ENCODE assay signal across 8 mouse cellular contexts in the genomic region with DNA sequence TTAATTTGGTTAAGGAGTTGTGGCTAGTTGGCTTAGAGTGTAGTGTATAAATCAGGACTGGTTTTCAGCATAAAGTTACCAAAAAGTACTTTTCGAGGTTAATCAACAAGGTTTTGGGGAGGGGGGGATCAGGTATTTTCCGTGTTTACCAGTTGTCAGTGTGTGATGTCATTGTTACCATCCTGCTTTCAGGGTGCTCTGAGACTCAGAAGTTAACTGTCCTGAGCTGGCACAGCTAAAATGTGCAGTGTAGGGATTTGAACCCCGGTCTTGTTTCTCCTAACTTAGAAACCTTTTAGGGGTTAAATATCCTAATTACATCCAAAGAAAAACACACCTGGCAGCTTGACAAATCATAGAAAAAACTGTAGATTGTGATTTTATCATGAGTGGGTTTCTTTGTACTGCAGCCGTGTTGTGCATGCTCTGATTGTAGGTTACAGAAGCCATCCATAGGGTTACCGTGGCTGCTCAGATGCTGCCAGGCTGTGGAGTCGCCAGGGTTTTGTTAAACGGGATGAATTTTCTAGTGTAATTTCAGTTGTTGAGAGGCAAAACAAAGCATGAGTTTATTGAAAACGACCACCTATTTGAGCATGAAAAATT. TPM values are rescaled to one million over a fixed set of nuclear protein-coding genes. Genes with fewer than 3 reads are reported as not detected.
DNase-seq lines count a peak whose midpoint lies in the region; ATAC-seq lines count a peak whose summit lies in the region.

No protein-coding gene starts in this region.

- no peaks in the 10 kb centered on the region for H3K27me3 ChIP-seq in neural tube, embryonic 11.5 days (ENCODE audit: control insufficient read depth, insufficient read depth, low read length)
- no peaks in the 10 kb centered on the region for H3K27me3 ChIP-seq in neural tube, embryonic 15.5 days (replicated peaks)

- peaks cover 7% of the 10 kb centered on the region for H3K36me3 ChIP-seq in neural tube, embryonic 11.5 days (ENCODE audit: control insufficient read depth, insufficient read depth, low read length)
- H3K36me3 ChIP-seq in neural tube, embryonic 15.5 days: peaks cover 13% of the 10 kb centered on the region; the same call in 1 of the 2 replicates

- no peak overlapping the region for H3K4me3 ChIP-seq in neural tube, embryonic 11.5 days (ENCODE audit: low read depth, low read length)
- H3K4me3 ChIP-seq in neural tube, embryonic 15.5 days (replicated peaks): peak overlapping the region; percentile 48

- peak; percentile 69 for DNase-seq in cerebellum, adult 9-10 months
- no peak for DNase-seq in cerebellum, adult 18-20 months
- no peak for DNase-seq in neural tube, embryonic 11.5 days (ENCODE audit: low spot score)
- no peak for DNase-seq in neural tube, embryonic 10.5 days (ENCODE audit: extremely low spot score, low spot score)
- no peak for DNase-seq in layer of hippocampus, postnatal 10 days (ENCODE audit: low spot score in 2 of 2)
- DNase-seq in left cerebral cortex, adult 9 months (ENCODE audit: low spot score in 2 of 2): no peak

- 63% methylated on average over 8 of the region's 8 CpGs for WGBS in neural tube, embryonic 11.5 days
- 35% methylated on average over 8 of the region's 8 CpGs for WGBS in neural tube, embryonic 15.5 days

- ATAC-seq in neural tube, embryonic 11.5 days (ENCODE audit: insufficient read depth, low FRiP score, low TSS enrichment): peak; percentile 56
- ATAC-seq in inflammation-experienced regulatory T-cells, adult 6 months: peak; percentile 10
- ATAC-seq in neural tube, embryonic 15.5 days (ENCODE audit: low FRiP score): peak; percentile 68

- peak overlapping the region; percentile 38; the same call in 1 of the 2 replicates for H3K9ac ChIP-seq in neural tube, embryonic 11.5 days (ENCODE audit: low read length)
- H3K9ac ChIP-seq in neural tube, embryonic 15.5 days (replicated peaks): peak overlapping the region; percentile 56

- peak overlapping the region; percentile 21 for H3K4me2 ChIP-seq in neural tube, embryonic 11.5 days (ENCODE audit: low read depth)
- H3K4me2 ChIP-seq in neural tube, embryonic 15.5 days: peak overlapping the region; percentile 67

- no peaks in the 10 kb centered on the region for H3K4me1 ChIP-seq in neural tube, embryonic 11.5 days (ENCODE audit: control insufficient read depth, insufficient read depth, low read length)
- H3K4me1 ChIP-seq in neural tube, embryonic 15.5 days: peaks cover 30% of the 10 kb centered on the region

- no peaks in the 10 kb centered on the region for H3K9me3 ChIP-seq in neural tube, embryonic 11.5 days (ENCODE audit: control insufficient read depth, low read length)
- H3K9me3 ChIP-seq in neural tube, embryonic 15.5 days (replicated peaks): no peaks in the 10 kb centered on the region

- peak overlapping the region; percentile 84 for H3K27ac ChIP-seq in neural tube, embryonic 11.5 days (ENCODE audit: low read depth, low read length)
- H3K27ac ChIP-seq in neural tube, embryonic 15.5 days (replicated peaks): peak overlapping the region; percentile 85

RNA-seq across cellular contexts. Expression of a gene that starts 31.8 kb away (rescaled TPM):
- 32.6 and 34.4 TPM in 2 replicates for polyA plus RNA-seq in neural tube, embryonic 11.5 days (2014; fragmentation: Nextera tagmentation; extraction: Ambion mirVana)
- 100 to 1,000 TPM in 1 of 3 experiments, 10 to 100 TPM in 2; 83.6 to 104 (median 99.6) TPM for polyA plus RNA-seq in inflammation-experienced regulatory T-cells, adult 6 months (2017; shearing (Covaris generic))
- 43.1 and 43.9 TPM in 2 replicates for polyA plus RNA-seq in neural tube, embryonic 15.5 days (2015; fragmentation: Nextera tagmentation; extraction: Ambion mirVana)
- total RNA-seq in layer of hippocampus, postnatal 10 days (2021): 10 to 100 TPM; 38.4 to 39.2 TPM

Comparison
In these comparisons a context has a peak if more than half of its experiments do, and no peak if none do; other contexts are left out.
1. ATAC-seq: peak in every context shown above with its lines; median percentile 68 in neural tube, embryonic 15.5 days; 56 in neural tube, embryonic 11.5 days; 10 in inflammation-experienced regulatory T-cells, adult 6 months.